Mouse (Mus musculus): Measurements from ENCODE around the gene 1110008P14Rik. TPM values are rescaled to one million over a fixed set of nuclear protein-coding genes. Genes with fewer than 3 reads are reported as not detected.

The 1110008P14Rik gene
- polyA plus RNA-seq, 1 experiment from 2014 or later: 79.7 TPM

- Histone ChIP-seq H3K36me3 (ENCODE audit: control insufficient read depth, insufficient read depth, low read length) (peaks cover 71% of the 10 kb centered on the region), H3K9ac (ENCODE audit: low read depth, low read length) (no peak overlapping the region), H3K4me3 (ENCODE audit: low read depth, low read length) (no peak overlapping the region), H3K27me3 (replicated peaks; ENCODE audit: control insufficient read depth, insufficient read depth, low read length) (no peaks in the 10 kb centered on the region), H3K9me3 (ENCODE audit: control insufficient read depth, low read length) (no peaks in the 10 kb centered on the region), H3K4me2 (ENCODE audit: low read depth, low read length) (no peak overlapping the region), H3K27ac (replicated peaks; ENCODE audit: low read depth, low read length) (no peak overlapping the region), H3K4me1 (ENCODE audit: control insufficient read depth, insufficient read depth, low read length) (no peaks in the 10 kb centered on the region)
- WGBS: 90% methylated on average over 12 of the region's 12 CpGs
- ATAC-seq (ENCODE audit: low read depth) (no peak), DNase-seq (ENCODE audit: low spot score) (no peak)
These were observed 34.1 kb upstream of the 1110008P14Rik start for GRCm38 (mm10) chr2:32415801-32416200.

GRCm38 (mm10) chr2:32413936-32414335 is 32.2 kb upstream of the 1110008P14Rik start:
- no peak for DNase-seq (ENCODE audit: low spot score)
- Histone ChIP-seq H3K9ac (ENCODE audit: low read depth, low read length) (no peak overlapping the region), H3K36me3 (ENCODE audit: control insufficient read depth, insufficient read depth, low read length) (peaks cover 52% of the 10 kb centered on the region), H3K27me3 (replicated peaks; ENCODE audit: control insufficient read depth, insufficient read depth, low read length) (no peaks in the 10 kb centered on the region), H3K9me3 (ENCODE audit: control insufficient read depth, low read length) (no peaks in the 10 kb centered on the region), H3K4me1 (ENCODE audit: control insufficient read depth, insufficient read depth, low read length) (0 out of 2 replicates have a peak, but pooled peaks cover 4% of the 10 kb centered on the region), H3K27ac (replicated peaks; ENCODE audit: low read depth, low read length) (no peak overlapping the region), H3K4me3 (ENCODE audit: low read depth, low read length) (no peak overlapping the region), H3K4me2 (ENCODE audit: low read depth, low read length) (no peak overlapping the region)
- ATAC-seq (ENCODE audit: low read depth): no peak
- 43% methylated on average over 5 of the region's 5 CpGs for WGBS

- WGBS: 88% methylated on average over 6 of the region's 6 CpGs
- Histone ChIP-seq H3K9ac (ENCODE audit: low read depth, low read length) (no peak overlapping the region), H3K27me3 (replicated peaks; ENCODE audit: control insufficient read depth, insufficient read depth, low read length) (no peaks in the 10 kb centered on the region), H3K4me3 (ENCODE audit: low read depth, low read length) (no peak overlapping the region), H3K9me3 (ENCODE audit: control insufficient read depth, low read length) (no peaks in the 10 kb centered on the region), H3K4me1 (ENCODE audit: control insufficient read depth, insufficient read depth, low read length) (peaks cover 9% of the 10 kb centered on the region; the same call in 1 of the 2 replicates), H3K4me2 (ENCODE audit: low read depth, low read length) (no peak overlapping the region), H3K27ac (replicated peaks; ENCODE audit: low read depth, low read length) (no peak overlapping the region), H3K36me3 (ENCODE audit: control insufficient read depth, insufficient read depth, low read length) (peaks cover 42% of the 10 kb centered on the region)
- DNase-seq (ENCODE audit: low spot score) (no peak), ATAC-seq (ENCODE audit: low read depth) (no peak)
These were observed 31.2 kb upstream of the 1110008P14Rik start for GRCm38 (mm10) chr2:32412742-32413531.

- 81% methylated on average over 7 of the region's 7 CpGs for WGBS
- Histone ChIP-seq H3K4me2 (ENCODE audit: low read depth, low read length) (no peak overlapping the region), H3K4me3 (ENCODE audit: low read depth, low read length) (no peak overlapping the region), H3K4me1 (ENCODE audit: control insufficient read depth, insufficient read depth, low read length) (peaks cover 9% of the 10 kb centered on the region; the same call in 1 of the 2 replicates), H3K9me3 (ENCODE audit: control insufficient read depth, low read length) (no peaks in the 10 kb centered on the region), H3K9ac (ENCODE audit: low read depth, low read length) (no peak overlapping the region), H3K27me3 (replicated peaks; ENCODE audit: control insufficient read depth, insufficient read depth, low read length) (no peaks in the 10 kb centered on the region), H3K27ac (replicated peaks; ENCODE audit: low read depth, low read length) (no peak overlapping the region), H3K36me3 (ENCODE audit: control insufficient read depth, insufficient read depth, low read length) (peaks cover 27% of the 10 kb centered on the region)
- ATAC-seq (ENCODE audit: low read depth): no peak
- DNase-seq (ENCODE audit: low spot score): no peak
These were observed 29.7 kb upstream of the 1110008P14Rik start for GRCm38 (mm10) chr2:32411407-32411806.

- H3K9ac ChIP-seq (ENCODE audit: low read depth, low read length): peak overlapping the region; percentile 21; the same call in 1 of the 2 replicates
- H3K4me3 ChIP-seq (ENCODE audit: low read depth, low read length): no peak overlapping the region
- no peaks in the 10 kb centered on the region for H3K27me3 ChIP-seq (replicated peaks; ENCODE audit: control insufficient read depth, insufficient read depth, low read length)
- peak overlapping the region; percentile 65 for H3K27ac ChIP-seq (replicated peaks; ENCODE audit: low read depth, low read length)
- H3K36me3 ChIP-seq (ENCODE audit: control insufficient read depth, insufficient read depth, low read length): no peaks in the 10 kb centered on the region
- no peak overlapping the region for H3K4me2 ChIP-seq (ENCODE audit: low read depth, low read length)
- DNase-seq (ENCODE audit: low spot score): peak; percentile 56
- 34% methylated on average over 23 of the region's 25 CpGs for WGBS
- H3K4me1 ChIP-seq (ENCODE audit: control insufficient read depth, insufficient read depth, low read length): peaks cover 9% of the 10 kb centered on the region; the same call in 1 of the 2 replicates
- H3K9me3 ChIP-seq (ENCODE audit: control insufficient read depth, low read length): no peaks in the 10 kb centered on the region
- peak; percentile 47 for ATAC-seq (ENCODE audit: low read depth)
These were observed 27.0 kb upstream of the 1110008P14Rik start for GRCm38 (mm10) chr2:32408429-32409424.

GRCm38 (mm10) chr2:32407144-32407824 is 25.5 kb upstream of the 1110008P14Rik start:
- 77% methylated on average over 7 of the region's 7 CpGs for WGBS
- Histone ChIP-seq H3K27me3 (replicated peaks; ENCODE audit: control insufficient read depth, insufficient read depth, low read length) (no peaks in the 10 kb centered on the region), H3K27ac (replicated peaks; ENCODE audit: low read depth, low read length) (no peak overlapping the region)

GRCm38 (mm10) chr2:32404663-32405062 is 22.9 kb upstream of the 1110008P14Rik start:
- Histone ChIP-seq H3K27ac (replicated peaks; ENCODE audit: low read depth, low read length) (no peak overlapping the region), H3K4me2 (ENCODE audit: low read depth, low read length) (no peak overlapping the region), H3K27me3 (replicated peaks; ENCODE audit: control insufficient read depth, insufficient read depth, low read length) (no peaks in the 10 kb centered on the region), H3K4me1 (ENCODE audit: control insufficient read depth, insufficient read depth, low read length) (peaks cover 9% of the 10 kb centered on the region; the same call in 1 of the 2 replicates), H3K4me3 (ENCODE audit: low read depth, low read length) (no peak overlapping the region), H3K9ac (ENCODE audit: low read depth, low read length) (no peak overlapping the region), H3K36me3 (ENCODE audit: control insufficient read depth, insufficient read depth, low read length) (peaks cover 22% of the 10 kb centered on the region), H3K9me3 (ENCODE audit: control insufficient read depth, low read length) (no peaks in the 10 kb centered on the region)
- ATAC-seq (ENCODE audit: low read depth): peak; percentile 10; the same call in 1 of the 2 replicates
- 35% methylated on average over 2 of the region's 2 CpGs for WGBS
- DNase-seq (ENCODE audit: low spot score): peak; percentile 95

More at GRCm38 (mm10) chr2:32407144-32407824, 25.5 kb upstream of the 1110008P14Rik start:
- Histone ChIP-seq H3K9me3 (ENCODE audit: control insufficient read depth, low read length) (no peaks in the 10 kb centered on the region), H3K36me3 (ENCODE audit: control insufficient read depth, insufficient read depth, low read length) (peaks cover 4% of the 10 kb centered on the region), H3K4me2 (ENCODE audit: low read depth, low read length) (no peak overlapping the region), H3K9ac (ENCODE audit: low read depth, low read length) (0 out of 2 replicates have a peak overlapping the region, but pooled peaks have one; percentile 14), H3K4me1 (ENCODE audit: control insufficient read depth, insufficient read depth, low read length) (peaks cover 9% of the 10 kb centered on the region; the same call in 1 of the 2 replicates), H3K4me3 (ENCODE audit: low read depth, low read length) (no peak overlapping the region)
- ATAC-seq (ENCODE audit: low read depth) (no peak), DNase-seq (ENCODE audit: low spot score) (no peak)

- peak overlapping the region; percentile 73 for H3K4me2 ChIP-seq (ENCODE audit: low read depth, low read length)
- whole genome bisulfite sequencing: under 1% methylated on average over 15 of the region's 15 CpGs
- H3K36me3 ChIP-seq (ENCODE audit: control insufficient read depth, insufficient read depth, low read length): peaks cover 13% of the 10 kb centered on the region
- peak overlapping the region; percentile 84 for H3K4me3 ChIP-seq (ENCODE audit: low read depth, low read length)
- DNase-seq (ENCODE audit: low spot score): no peak
- ATAC-seq (ENCODE audit: low read depth): no peak
- no peak overlapping the region for H3K27ac ChIP-seq (replicated peaks; ENCODE audit: low read depth, low read length)
- H3K4me1 ChIP-seq (ENCODE audit: control insufficient read depth, insufficient read depth, low read length): 0 out of 2 replicates have a peak, but pooled peaks cover 4% of the 10 kb centered on the region
- H3K27me3 ChIP-seq (replicated peaks; ENCODE audit: control insufficient read depth, insufficient read depth, low read length): no peaks in the 10 kb centered on the region
- H3K9ac ChIP-seq (ENCODE audit: low read depth, low read length): peak overlapping the region; percentile 83
- H3K9me3 ChIP-seq (ENCODE audit: control insufficient read depth, low read length): no peaks in the 10 kb centered on the region
These were observed 15.0 kb upstream of the 1110008P14Rik start for GRCm38 (mm10) chr2:32396695-32397094.

Data from embryonic facial prominence, embryonic 14.5 days (tissue).